Mouse (Mus musculus) testis, adult 2 months (tissue): ENCODE measurements around the gene Emg1.

Experiments used
- CTCF ChIP-seq: fragments of 200-500 bp; IDR thresholded peaks from 2 replicates; pipeline ENCODE4 v1.5.1; 2012; ENCODE audit warnings: low read depth, mild to moderate bottlenecking, inconsistent platforms, low read length, moderate library complexity; ENCODE audit not compliant: control insufficient read depth, insufficient read depth, insufficient replicate concordance
- POLR2A ChIP-seq: fragments of 200-500 bp; IDR thresholded peaks from 2 replicates; pipeline ENCODE4 v1.6.1; 2012; ENCODE audit warnings: low read depth, mild to moderate bottlenecking, inconsistent platforms, low read length, moderate library complexity; ENCODE audit not compliant: control insufficient read depth

GRCm38 (mm10) chr6:124699366-124699765 is 12.6 kb downstream of the Emg1 start:
- TF ChIP-seq CTCF (no peak), POLR2A (no peak)
